Mouse (Mus musculus) neural tube, embryonic 10.5 days (tissue): ENCODE measurements at regions not wholly inside any gene's neighbourhood (a gene's known extent, or its start where the extent isn't known, plus 50 kb on each side); places are given as distances from the start of the nearest gene placed in this dataset.
"Not testable (repeated sequence)": the region's sequence is repeated elsewhere in the genome, so short reads cannot be mapped to it uniquely, and the experiment has no call there.

Experiments used
- DNase-seq: peaks from one replicate; pipeline ENCODE4 v3.0.0-alpha.2; 2017; ENCODE audit warnings: low spot score; ENCODE audit errors: extremely low spot score

- DNase-seq, result peak; percentile 75
Observed at GRCm38 (mm10) chr1:18058211-18058971, 87.3 kb downstream of the Crisp4 start.

- peak; percentile 56 for DNase-seq
Observed at GRCm38 (mm10) chr1:18057646-18058210, 88.0 kb downstream of the Crisp4 start.

GRCm38 (mm10) chr1:18057003-18057402 lies 88.7 kb downstream of the Crisp4 start:
- DNase-seq, result peak; percentile 17

DNA sequence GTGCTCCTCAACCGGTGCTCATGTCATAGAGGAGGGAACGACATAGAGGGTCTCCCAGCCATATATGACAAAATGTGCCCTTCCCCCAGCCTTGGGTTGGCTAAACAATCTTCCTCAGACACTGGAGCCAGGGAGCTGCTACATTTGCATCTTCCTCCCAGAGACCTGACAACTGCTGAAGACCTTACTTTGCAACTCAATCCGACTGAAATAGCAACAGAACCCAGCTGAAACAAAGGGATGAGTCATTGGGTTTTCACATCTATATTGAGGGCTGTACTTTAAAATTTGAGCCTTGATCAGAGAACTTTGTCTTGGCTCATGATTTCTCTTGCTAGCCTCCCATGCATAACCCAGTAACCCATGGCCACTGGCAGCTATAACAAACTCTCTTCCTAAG lies 115.5 kb downstream of the Crisp4 start:
- DNase-seq, result no peak

DNA sequence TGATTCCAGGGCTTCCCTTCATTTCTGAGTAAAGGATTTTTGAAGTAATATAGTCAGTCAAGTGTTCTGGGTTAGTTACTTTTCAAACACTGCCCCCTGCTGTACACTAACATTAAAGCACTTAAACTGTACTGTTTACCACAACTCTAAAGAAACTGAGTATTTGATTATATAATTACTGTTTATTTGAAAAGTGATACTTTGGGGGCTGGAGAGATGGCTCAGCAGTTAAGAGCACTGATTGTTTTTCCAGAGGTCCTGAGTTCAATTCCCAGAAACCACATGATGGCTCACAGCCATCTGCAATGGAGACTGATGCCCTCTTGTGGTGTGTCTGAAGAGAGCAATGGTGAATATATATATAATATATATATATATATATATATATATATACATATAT lies 132.8 kb downstream of the Crisp4 start:
- not testable (repeated sequence) for DNase-seq

- DNase-seq, result no peak
Observed at GRCm38 (mm10) chr1:17980604-17981003, 165.1 kb downstream of the Crisp4 start.

DNA sequence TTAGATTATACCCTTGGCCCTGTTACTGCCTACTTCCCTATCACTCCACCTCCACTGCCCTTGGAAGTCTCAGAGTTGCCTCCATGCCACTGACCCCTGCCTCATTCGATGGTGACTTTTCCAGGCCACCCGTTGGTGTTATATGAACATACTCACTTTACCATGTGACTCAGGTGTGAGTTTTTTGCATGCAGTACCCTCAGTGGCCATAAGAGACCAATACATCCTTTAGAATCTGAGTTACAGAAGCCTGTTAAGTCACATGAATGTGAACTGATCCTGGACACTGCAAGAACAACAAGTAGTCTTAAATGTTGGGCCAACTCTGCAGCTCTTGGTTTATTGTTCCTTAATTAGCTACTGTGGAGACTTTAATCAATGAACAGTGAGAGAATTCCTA lies 167.6 kb downstream of the Crisp4 start:
- DNase-seq, result no peak

GRCm38 (mm10) chr1:17956881-17957280 lies 188.8 kb downstream of the Crisp4 start:
- not testable (repeated sequence) for DNase-seq

DNA sequence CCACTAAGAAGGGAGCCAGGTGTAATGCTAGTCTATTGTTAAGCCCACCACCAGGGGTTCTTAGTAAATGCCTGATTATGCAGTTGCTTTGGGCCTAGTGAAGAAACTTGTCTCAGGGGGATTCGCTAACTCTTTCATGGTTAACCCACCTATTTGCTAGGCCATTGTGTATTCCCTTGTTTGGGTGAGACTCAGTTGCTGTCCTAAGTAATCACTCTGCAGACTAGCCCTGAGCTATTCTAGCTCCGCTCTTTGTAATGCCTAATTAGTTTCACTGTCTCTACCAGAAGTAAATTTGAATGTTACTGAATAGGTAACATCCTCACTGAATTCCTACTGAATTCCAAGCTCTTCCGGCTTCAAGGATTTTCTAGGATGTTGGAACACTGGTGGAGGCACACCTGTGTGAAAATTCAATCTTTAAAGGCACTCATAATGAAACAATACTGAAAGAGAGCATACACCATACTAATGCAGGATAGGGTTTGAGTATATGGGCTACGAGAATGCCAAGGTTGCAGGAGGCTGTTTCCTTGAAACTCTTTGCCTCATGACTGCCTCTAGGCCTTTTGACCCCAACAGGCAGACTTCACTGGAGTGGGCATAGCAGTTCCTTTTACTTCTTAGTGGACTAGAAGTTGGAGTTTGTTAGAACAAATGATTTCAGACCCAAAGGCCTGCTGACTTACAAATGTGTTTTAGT lies 213.4 kb downstream of the Crisp4 start:
- not testable (repeated sequence) for DNase-seq
